Mouse (Mus musculus) hindbrain, embryonic 10.5 days (tissue): ENCODE results near the gene Pitpnc1. TPM values are rescaled to one million over a fixed set of nuclear protein-coding genes. Genes with fewer than 3 reads are reported as not detected.

Source experiments
- DNase-seq: peaks from one replicate; pipeline ENCODE4 v3.0.0-alpha.2; 2017; ENCODE audit warnings: low spot score
- H3K27ac ChIP-seq: fragments of 300-500 bp; sonication (generic); 2 replicates; pipeline ENCODE4 v1.5.1; 2016; ENCODE audit warnings: mild to moderate bottlenecking, moderate library complexity
- H3K27me3 ChIP-seq: fragments of 300-500 bp; sonication (generic); 2 replicates; pipeline ENCODE4 v1.6.1; 2016; ENCODE audit warnings: mild to moderate bottlenecking; ENCODE audit not compliant: poor library complexity, insufficient read depth, severe bottlenecking
- H3K36me3 ChIP-seq: fragments of 300-500 bp; sonication (generic); 2 replicates; pipeline ENCODE4 v1.6.1; 2016; ENCODE audit warnings: mild to moderate bottlenecking, moderate library complexity
- H3K4me1 ChIP-seq: fragments of 300-500 bp; sonication (generic); replicated peaks from 2 replicates; pipeline ENCODE4 v1.6.1; 2016; ENCODE audit warnings: mild to moderate bottlenecking
- H3K4me3 ChIP-seq: fragments of 300-500 bp; sonication (generic); 2 replicates; pipeline ENCODE4 v1.5.1; 2016; ENCODE audit warnings: mild to moderate bottlenecking, moderate library complexity
- H3K9me3 ChIP-seq: fragments of 300-500 bp; sonication (generic); 2 replicates; pipeline ENCODE4 v1.6.1; 2016; ENCODE audit warnings: mild to moderate bottlenecking, moderate library complexity
- WGBS: fragments of 180-500 bp; shearing (Covaris S2); methylation state at CpG from one replicate; pipeline ENCODE4 v1.1.7; 2016; 5-methylcytosine and 5-hydroxymethylcytosine counted together
- polyA plus RNA-seq: library from polyadenylated mRNA; unstranded; fragments of >200 nt; fragmentation: Nextera tagmentation; extraction: Ambion mirVana; gene quantifications from 2 replicates; pipeline ENCODE4 v1.2.1, GENCODE M21; 2016

Pitpnc1 gene
- polyA plus RNA-seq, 1 experiment from 2014 or later = 21.9 TPM

GRCm38 (mm10) chr11:107263838-107264237 is 206.7 kb downstream of the Pitpnc1 start:
- Histone ChIP-seq H3K4me3 (no peak overlapping the region), H3K9me3 (peaks cover 7% of the 10 kb centered on the region; the same call in 1 of the 2 replicates), H3K27me3 (no peaks in the 10 kb centered on the region), H3K36me3 (peaks cover 7% of the 10 kb centered on the region), H3K4me1 (peaks cover 18% of the 10 kb centered on the region), H3K27ac (no peak overlapping the region)
- WGBS = 75% methylated on average over 9 of the region's 9 CpGs
- no peak for DNase-seq

GRCm38 (mm10) chr11:107259428-107259827 is 211.1 kb downstream of the Pitpnc1 start:
- DNase-seq = no peak
- Histone ChIP-seq H3K27ac (no peak overlapping the region), H3K4me1 (peaks cover 10% of the 10 kb centered on the region; the same call in 1 of the 2 replicates), H3K4me3 (no peak overlapping the region), H3K9me3 (no peaks in the 10 kb centered on the region), H3K36me3 (peaks cover 5% of the 10 kb centered on the region; the same call in 1 of the 2 replicates), H3K27me3 (no peaks in the 10 kb centered on the region)
- WGBS = 82% methylated on average over 7 of the region's 7 CpGs

- no peak for DNase-seq
- WGBS = 92% methylated on average over 11 of the region's 11 CpGs
- Histone ChIP-seq H3K9me3 (no peaks in the 10 kb centered on the region), H3K4me1 (0 out of 2 replicates have a peak, but pooled peaks cover 4% of the 10 kb centered on the region), H3K27ac (no peak overlapping the region), H3K27me3 (no peaks in the 10 kb centered on the region), H3K4me3 (no peak overlapping the region), H3K36me3 (peaks cover 22% of the 10 kb centered on the region)
These were observed 215.3 kb downstream of the Pitpnc1 start for GRCm38 (mm10) chr11:107255185-107255584.

GRCm38 (mm10) chr11:107254181-107254580 is 216.3 kb downstream of the Pitpnc1 start:
- DNase-seq = no peak
- Histone ChIP-seq H3K9me3 (no peaks in the 10 kb centered on the region), H3K27ac (peak overlapping the region; percentile 16; the same call in 1 of the 2 replicates), H3K4me3 (no peak overlapping the region), H3K36me3 (peaks cover 25% of the 10 kb centered on the region), H3K4me1 (no peaks in the 10 kb centered on the region), H3K27me3 (no peaks in the 10 kb centered on the region)
- WGBS = 88% methylated on average over 7 of the region's 7 CpGs

- WGBS = 95% methylated on average over 10 of the region's 10 CpGs
- no peak for DNase-seq
- Histone ChIP-seq H3K27me3 (no peaks in the 10 kb centered on the region), H3K36me3 (peaks cover 36% of the 10 kb centered on the region), H3K9me3 (no peaks in the 10 kb centered on the region), H3K4me1 (no peaks in the 10 kb centered on the region), H3K4me3 (no peak overlapping the region), H3K27ac (no peak overlapping the region)
These were observed 218.5 kb downstream of the Pitpnc1 start for GRCm38 (mm10) chr11:107252026-107252425.

- H3K27ac ChIP-seq = no peak overlapping the region
- H3K36me3 ChIP-seq = peaks cover 36% of the 10 kb centered on the region
- H3K4me1 ChIP-seq = no peaks in the 10 kb centered on the region
- H3K27me3 ChIP-seq = no peaks in the 10 kb centered on the region
- no peak for DNase-seq
- 85% methylated on average over 7 of the region's 7 CpGs for WGBS
- H3K4me3 ChIP-seq = no peak overlapping the region
- no peaks in the 10 kb centered on the region for H3K9me3 ChIP-seq
These were observed 219.0 kb downstream of the Pitpnc1 start for GRCm38 (mm10) chr11:107251460-107251859.

GRCm38 (mm10) chr11:107250882-107251281 is 219.6 kb downstream of the Pitpnc1 start:
- no peak overlapping the region for H3K27ac ChIP-seq
- H3K27me3 ChIP-seq = no peaks in the 10 kb centered on the region
- DNase-seq = no peak
- H3K4me1 ChIP-seq = no peaks in the 10 kb centered on the region
- no peaks in the 10 kb centered on the region for H3K9me3 ChIP-seq
- WGBS = 96% methylated on average over 8 of the region's 8 CpGs
- H3K36me3 ChIP-seq = peaks cover 36% of the 10 kb centered on the region
- H3K4me3 ChIP-seq = no peak overlapping the region

- H3K27ac ChIP-seq = no peak overlapping the region
- WGBS = 97% methylated on average over 7 of the region's 7 CpGs
- no peaks in the 10 kb centered on the region for H3K27me3 ChIP-seq
- H3K36me3 ChIP-seq = peaks cover 30% of the 10 kb centered on the region
- H3K4me3 ChIP-seq = no peak overlapping the region
- H3K4me1 ChIP-seq = 0 out of 2 replicates have a peak, but pooled peaks cover under 1% of the 10 kb centered on the region
- no peak for DNase-seq
- H3K9me3 ChIP-seq = no peaks in the 10 kb centered on the region
These were observed 221.7 kb downstream of the Pitpnc1 start for GRCm38 (mm10) chr11:107248753-107249152.

- no peak for DNase-seq
- H3K9me3 ChIP-seq = no peaks in the 10 kb centered on the region
- H3K27me3 ChIP-seq = no peaks in the 10 kb centered on the region
- 93% methylated on average over 7 of the region's 7 CpGs for WGBS
- H3K36me3 ChIP-seq = peaks cover 16% of the 10 kb centered on the region
- no peak overlapping the region for H3K27ac ChIP-seq
- no peak overlapping the region for H3K4me3 ChIP-seq
- peaks cover 10% of the 10 kb centered on the region; the same call in 1 of the 2 replicates for H3K4me1 ChIP-seq
These were observed 224.8 kb downstream of the Pitpnc1 start for GRCm38 (mm10) chr11:107245657-107246056.

- WGBS = 68% methylated on average over 6 of the region's 6 CpGs
- H3K4me3 ChIP-seq = no peak overlapping the region
- H3K27me3 ChIP-seq = no peaks in the 10 kb centered on the region
- peaks cover 10% of the 10 kb centered on the region; the same call in 1 of the 2 replicates for H3K4me1 ChIP-seq
- no peak overlapping the region for H3K27ac ChIP-seq
- H3K9me3 ChIP-seq = no peaks in the 10 kb centered on the region
- DNase-seq = no peak
- peaks cover under 1% of the 10 kb centered on the region for H3K36me3 ChIP-seq
These were observed 227.4 kb downstream of the Pitpnc1 start for GRCm38 (mm10) chr11:107243126-107243525.

GRCm38 (mm10) chr11:107241678-107242077 is 228.8 kb downstream of the Pitpnc1 start:
- Histone ChIP-seq H3K4me1 (peaks cover 10% of the 10 kb centered on the region; the same call in 1 of the 2 replicates), H3K27ac (no peak overlapping the region), H3K4me3 (no peak overlapping the region), H3K36me3 (no peaks in the 10 kb centered on the region; the same call in 1 of the 2 replicates), H3K27me3 (no peaks in the 10 kb centered on the region), H3K9me3 (no peaks in the 10 kb centered on the region)
- no peak for DNase-seq
- WGBS = 89% methylated on average over 7 of the region's 7 CpGs

- Histone ChIP-seq H3K4me1 (peaks cover 7% of the 10 kb centered on the region; the same call in 1 of the 2 replicates), H3K36me3 (peaks cover 7% of the 10 kb centered on the region), H3K4me3 (no peak overlapping the region), H3K9me3 (no peaks in the 10 kb centered on the region), H3K27ac (no peak overlapping the region), H3K27me3 (no peaks in the 10 kb centered on the region)
- WGBS = 89% methylated on average over 6 of the region's 6 CpGs
- DNase-seq = no peak
These were observed 232.0 kb downstream of the Pitpnc1 start for GRCm38 (mm10) chr11:107238506-107238905.

- no peak for DNase-seq
- H3K9me3 ChIP-seq = no peaks in the 10 kb centered on the region
- peaks cover 7% of the 10 kb centered on the region for H3K36me3 ChIP-seq
- no peak overlapping the region for H3K4me3 ChIP-seq
- H3K4me1 ChIP-seq = no peaks in the 10 kb centered on the region
- 94% methylated on average over 4 of the region's 4 CpGs for WGBS
- H3K27me3 ChIP-seq = no peaks in the 10 kb centered on the region
- H3K27ac ChIP-seq = no peak overlapping the region
These were observed 233.0 kb downstream of the Pitpnc1 start for GRCm38 (mm10) chr11:107237532-107237931.
